Mouse (Mus musculus) spleen, adult 2 months (tissue): ENCODE data around the gene Atxn7l3. TPM values are rescaled to one million over a fixed set of nuclear protein-coding genes. Genes with fewer than 3 reads are reported as not detected.
A peak's percentile ranks its signal among the peaks of the same experiment; 100 is the strongest.

Source experiments
- DNase-seq, 2 experiments: peaks; one replicate each; pipeline versions ENCODE4 v3.0.0 to v3.0.0-alpha.2; 2012 to 2021; ENCODE audit warnings: low spot score in 2 of 2, low read depth in 1 of 2
- H3K27ac ChIP-seq: fragments of 200-500 bp; 2 replicates; pipeline ENCODE4 v1.5.1; 2012; ENCODE audit warnings: low read length, inconsistent platforms; ENCODE audit not compliant: insufficient read depth
- H3K27me3 ChIP-seq: fragments of 200-500 bp; 2 replicates; pipeline ENCODE4 v1.6.1; 2012; ENCODE audit warnings: mild to moderate bottlenecking, moderate library complexity, low read length, inconsistent platforms; ENCODE audit not compliant: control insufficient read depth, insufficient read depth
- H3K36me3 ChIP-seq: fragments of 200-500 bp; 2 replicates; pipeline ENCODE4 v1.6.1; 2012; ENCODE audit warnings: mild to moderate bottlenecking, low read length, inconsistent platforms; ENCODE audit not compliant: control insufficient read depth, insufficient read depth
- H3K4me1 ChIP-seq: fragments of 200-500 bp; 2 replicates; pipeline ENCODE4 v1.6.1; 2011; ENCODE audit warnings: inconsistent platforms; ENCODE audit not compliant: control insufficient read depth, insufficient read depth, insufficient read length
- H3K4me3 ChIP-seq: fragments of 200-500 bp; 2 replicates; pipeline ENCODE4 v1.5.1; 2011; ENCODE audit warnings: mild to moderate bottlenecking, inconsistent platforms; ENCODE audit not compliant: insufficient read depth, insufficient read length; ENCODE audit errors: extremely low read depth
- CTCF ChIP-seq: fragments of 200-500 bp; IDR thresholded peaks from 2 replicates; pipeline ENCODE4 v1.5.1; 2011; ENCODE audit warnings: mild to moderate bottlenecking, inconsistent platforms; ENCODE audit not compliant: insufficient read depth, insufficient read length, insufficient replicate concordance; ENCODE audit errors: extremely low read depth
- POLR2A ChIP-seq: fragments of 200-500 bp; IDR thresholded peaks from 2 replicates; pipeline ENCODE4 v1.6.1; 2011; ENCODE audit warnings: low read depth, low read length, inconsistent platforms
- WGBS: fragments of 180-500 bp; shearing (Covaris S2); methylation state at CpG from one replicate; pipeline ENCODE4 v1.1.7; 2018; 5-methylcytosine and 5-hydroxymethylcytosine counted together
- polyA plus RNA-seq: library from polyadenylated mRNA; depleted of rRNA; stranded (reverse); fragments of >200 nt; gene quantifications from 2 replicates; pipeline ENCODE4 v1.2.3, GENCODE M21; 2012

Gene Atxn7l3
- polyA plus RNA-seq, 1 experiment = 39.8 TPM

DNA sequence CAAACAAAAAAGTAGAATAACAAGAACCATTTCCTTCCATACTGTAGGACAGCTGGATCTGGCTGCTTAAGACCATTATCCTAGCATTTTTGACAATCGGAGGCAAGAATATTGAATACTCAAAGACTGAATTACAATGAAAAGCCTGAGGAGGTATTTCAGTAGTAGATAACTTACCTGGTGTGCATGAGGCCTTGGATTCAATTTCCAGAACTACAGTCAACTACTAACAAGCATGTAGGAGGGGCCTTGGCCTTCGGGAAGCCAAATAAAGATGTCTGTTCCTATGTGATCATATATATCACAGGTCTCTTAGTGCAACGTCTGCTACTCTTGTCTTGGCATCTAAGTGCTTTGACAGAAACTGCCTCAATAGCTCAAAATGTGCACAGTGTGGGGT is 33.6 kb upstream of the Atxn7l3 start:
- Histone ChIP-seq H3K27ac (no peak overlapping the region), H3K27me3 (no peaks in the 10 kb centered on the region; the same call in 1 of the 2 replicates), H3K36me3 (no peaks in the 10 kb centered on the region), H3K4me3 (no peak overlapping the region), H3K4me1 (no peaks in the 10 kb centered on the region)
- no peak for DNase-seq
- WGBS = 83% methylated on average over 3 of the region's 3 CpGs
- TF ChIP-seq CTCF (no peak), POLR2A (no peak)

GRCm38 (mm10) chr11:102329518-102329917 is 33.1 kb upstream of the Atxn7l3 start:
- H3K27ac ChIP-seq = no peak overlapping the region
- no peaks in the 10 kb centered on the region for H3K36me3 ChIP-seq
- no peak for DNase-seq
- no peak for TF ChIP-seq CTCF
- TF ChIP-seq POLR2A = no peak
- no peak overlapping the region for H3K4me3 ChIP-seq
- no peaks in the 10 kb centered on the region; the same call in 1 of the 2 replicates for H3K27me3 ChIP-seq
- no peaks in the 10 kb centered on the region for H3K4me1 ChIP-seq

DNA sequence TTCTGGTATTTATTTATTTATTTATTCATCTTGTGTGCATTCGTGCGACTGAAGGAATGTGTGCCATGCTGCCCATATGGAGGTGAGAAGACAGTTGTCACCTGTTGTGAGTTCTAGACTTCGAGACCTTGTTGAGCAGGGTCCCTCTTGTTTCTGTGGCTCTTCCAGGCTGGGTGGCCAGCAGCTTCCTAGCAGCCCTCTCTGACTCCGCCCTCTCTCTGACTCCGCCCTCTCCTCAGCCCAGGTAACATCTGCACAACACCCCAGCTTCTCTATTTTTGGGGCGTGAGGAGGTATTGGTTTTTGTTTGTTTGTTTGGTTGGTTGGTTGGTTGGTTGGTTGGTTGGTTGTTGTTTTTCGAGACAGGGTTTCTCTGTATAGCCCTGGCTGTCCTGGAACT is 31.4 kb upstream of the Atxn7l3 start:
- TF ChIP-seq POLR2A (no peak), CTCF (no peak)
- WGBS = 85% methylated on average over 7 of the region's 7 CpGs
- Histone ChIP-seq H3K36me3 (no peaks in the 10 kb centered on the region), H3K4me1 (no peaks in the 10 kb centered on the region), H3K27ac (no peak overlapping the region), H3K4me3 (no peak overlapping the region), H3K27me3 (no peaks in the 10 kb centered on the region; the same call in 1 of the 2 replicates)
- no peak for DNase-seq

DNA sequence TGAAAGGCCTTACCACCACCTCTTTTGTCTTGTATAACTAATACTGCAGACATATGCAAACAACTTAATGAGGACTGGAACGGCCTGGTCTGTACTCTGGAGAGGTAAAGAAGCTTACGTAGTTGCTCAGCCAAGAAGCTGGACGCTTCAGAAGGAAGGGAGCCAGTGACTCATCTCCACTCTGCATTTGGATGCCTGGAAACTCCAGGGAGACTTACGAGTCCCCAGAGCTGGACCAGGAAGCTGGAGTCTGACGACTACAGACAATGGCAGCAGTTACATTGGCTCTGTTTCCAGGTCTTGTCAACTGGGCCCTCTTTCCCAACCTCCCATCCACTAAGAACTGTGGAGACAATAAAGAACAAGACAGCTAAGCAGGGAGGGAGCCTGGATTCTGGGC is 30.8 kb upstream of the Atxn7l3 start:
- TF ChIP-seq POLR2A (no peak), CTCF (no peak)
- no peaks in the 10 kb centered on the region; the same call in 1 of the 2 replicates for H3K27me3 ChIP-seq

GRCm38 (mm10) chr11:102323516-102323915 is 27.1 kb upstream of the Atxn7l3 start:
- TF ChIP-seq POLR2A (no peak), CTCF (no peak)
- Histone ChIP-seq H3K36me3 (no peaks in the 10 kb centered on the region), H3K27me3 (no peaks in the 10 kb centered on the region), H3K27ac (no peak overlapping the region), H3K4me1 (peaks cover 7% of the 10 kb centered on the region; the same call in 1 of the 2 replicates), H3K4me3 (no peak overlapping the region)
- WGBS = 67% methylated on average over 1 of the region's 1 CpGs
- DNase-seq = no peak

More for the DNA sequence above, 30.8 kb upstream of the Atxn7l3 start:
- DNase-seq = no peak
- H3K27ac ChIP-seq = no peak overlapping the region
- no peaks in the 10 kb centered on the region for H3K36me3 ChIP-seq
- WGBS = 81% methylated on average over 5 of the region's 5 CpGs
- H3K4me1 ChIP-seq = no peaks in the 10 kb centered on the region
- H3K4me3 ChIP-seq = no peak overlapping the region

GRCm38 (mm10) chr11:102321931-102322330 is 25.5 kb upstream of the Atxn7l3 start:
- Histone ChIP-seq H3K4me1 (peaks cover 7% of the 10 kb centered on the region; the same call in 1 of the 2 replicates), H3K27ac (no peak overlapping the region), H3K36me3 (no peaks in the 10 kb centered on the region), H3K4me3 (no peak overlapping the region), H3K27me3 (no peaks in the 10 kb centered on the region)
- no peak for DNase-seq
- WGBS = 91% methylated on average over 6 of the region's 6 CpGs
- TF ChIP-seq CTCF (no peak), POLR2A (no peak)

DNA sequence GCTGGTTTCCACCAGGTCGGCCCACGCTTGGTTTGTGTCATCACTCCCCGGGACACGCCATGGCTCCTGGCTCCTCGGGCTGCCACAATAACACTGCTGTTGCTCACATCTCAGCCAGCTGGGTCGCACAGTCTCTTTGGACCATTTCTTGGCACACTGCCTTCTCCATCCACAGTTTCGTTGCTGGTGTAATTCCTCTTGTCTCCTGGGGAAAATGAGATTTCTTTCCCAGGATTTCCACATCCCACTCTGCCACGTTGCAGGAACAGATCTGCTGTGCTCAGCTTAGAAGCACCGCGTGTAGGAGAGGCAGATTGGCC is 24.2 kb upstream of the Atxn7l3 start:
- H3K27ac ChIP-seq = peak overlapping the region; percentile 95
- no peaks in the 10 kb centered on the region for H3K27me3 ChIP-seq
- peaks cover 13% of the 10 kb centered on the region; the same call in 1 of the 2 replicates for H3K4me1 ChIP-seq
- TF ChIP-seq POLR2A (no peak), CTCF (no peak)
- H3K4me3 ChIP-seq = peak overlapping the region; percentile 73; the same call in 1 of the 2 replicates
- DNase-seq = no peak
- WGBS = 46% methylated on average over 10 of the region's 10 CpGs
- H3K36me3 ChIP-seq = no peaks in the 10 kb centered on the region
